Mouse (Mus musculus) lung, embryonic 14.5 days (tissue): ENCODE results near the gene Gm10563. TPM values are rescaled to one million over a fixed set of nuclear protein-coding genes. Genes with fewer than 3 reads are reported as not detected.
"Not testable (repeated sequence)": the region's sequence is repeated elsewhere in the genome, so short reads cannot be mapped to it uniquely, and the experiment has no call there.

ENCODE experiments used
- ATAC-seq: fragments of 200-750 bp; cut with Nextera tagmentation; 2 replicates; pipeline ENCODE4 v1.8.0; 2017; ENCODE audit warnings: mild to moderate bottlenecking, moderate TSS enrichment, moderate library complexity; ENCODE audit not compliant: insufficient read depth
- DNase-seq: peaks from one replicate; pipeline ENCODE4 v3.0.0-alpha.2; 2015
- H3K27ac ChIP-seq: fragments of 300-500 bp; sonication (generic); 2 replicates; pipeline ENCODE4 v1.5.1; 2014; ENCODE audit warnings: low read depth, mild to moderate bottlenecking, moderate library complexity
- H3K27me3 ChIP-seq: fragments of 300-500 bp; sonication (generic); 2 replicates; pipeline ENCODE4 v1.6.1; 2014; ENCODE audit warnings: low read length, control low read depth; ENCODE audit not compliant: insufficient read depth
- H3K36me3 ChIP-seq: fragments of 300-500 bp; sonication (generic); 2 replicates; pipeline ENCODE4 v1.6.1; 2014; ENCODE audit warnings: control low read depth; ENCODE audit not compliant: insufficient read depth
- H3K4me1 ChIP-seq: fragments of 300-500 bp; sonication (generic); 2 replicates; pipeline ENCODE4 v1.6.1; 2014; ENCODE audit warnings: antibody characterized with exemption, control low read depth; ENCODE audit not compliant: insufficient read depth
- H3K4me2 ChIP-seq: fragments of 300-500 bp; sonication (generic); 2 replicates; pipeline ENCODE4 v1.6.1; 2014; ENCODE audit warnings: mild to moderate bottlenecking
- H3K4me3 ChIP-seq: fragments of 300-500 bp; sonication (generic); 2 replicates; pipeline ENCODE4 v1.5.1; 2014; ENCODE audit warnings: low read depth, low read length
- H3K9ac ChIP-seq: fragments of 300-500 bp; sonication (generic); 2 replicates; pipeline ENCODE4 v1.6.1; 2014
- H3K9me3 ChIP-seq: fragments of 300-500 bp; sonication (generic); 2 replicates; pipeline ENCODE4 v1.6.1; 2016; ENCODE audit warnings: low read depth, low read length, control low read depth
- CTCF ChIP-seq: IDR thresholded peaks from 2 replicates; pipeline ENCODE4 v1.5.1; 2016; ENCODE audit warnings: antibody characterized with exemption, low read depth
- WGBS: fragments of 180-500 bp; shearing (Covaris S2); extraction: QIAGEN DNeasy Blood & Tissue Kit; methylation state at CpG from one replicate; pipeline ENCODE4 v1.1.7; 2014; 5-methylcytosine and 5-hydroxymethylcytosine counted together
- polyA plus RNA-seq: library from polyadenylated mRNA; unstranded; fragments of >200 nt; fragmentation: Nextera tagmentation; extraction: Ambion mirVana; gene quantifications from 2 replicates; pipeline ENCODE4 v1.2.1, GENCODE M21; 2014

Gene Gm10563
- polyA plus RNA-seq, 1 experiment from 2014 or later = not detected

- ATAC-seq (no peak), DNase-seq (peak; percentile 29)
- H3K9me3 ChIP-seq = no peaks in the 10 kb centered on the region
- H3K27me3 ChIP-seq = no peaks in the 10 kb centered on the region
- H3K4me1 ChIP-seq = no peaks in the 10 kb centered on the region
- peak; percentile 40; the same call in 1 of the 2 replicates for TF ChIP-seq CTCF
- no peaks in the 10 kb centered on the region for H3K36me3 ChIP-seq
- no peak overlapping the region for H3K4me3 ChIP-seq
- no peak overlapping the region for H3K27ac ChIP-seq
- H3K4me2 ChIP-seq = no peak overlapping the region
- WGBS = 65% methylated on average over 2 of the region's 2 CpGs
- H3K9ac ChIP-seq = no peak overlapping the region
These were observed 30.8 kb upstream of the Gm10563 start for GRCm38 (mm10) chr4:155675991-155676390.

GRCm38 (mm10) chr4:155672082-155672481, 26.9 kb upstream of the Gm10563 start:
- no peak overlapping the region for H3K4me2 ChIP-seq
- ATAC-seq (no peak), DNase-seq (no peak)
- H3K4me1 ChIP-seq = no peaks in the 10 kb centered on the region
- H3K27ac ChIP-seq = no peak overlapping the region
- no peaks in the 10 kb centered on the region for H3K9me3 ChIP-seq
- H3K36me3 ChIP-seq = no peaks in the 10 kb centered on the region
- no peak overlapping the region for H3K4me3 ChIP-seq
- WGBS = 51% methylated on average over 2 of the region's 2 CpGs
- no peak overlapping the region for H3K9ac ChIP-seq
- H3K27me3 ChIP-seq = no peaks in the 10 kb centered on the region
- no peak for TF ChIP-seq CTCF

- not testable (repeated sequence) for H3K4me3 ChIP-seq, H3K4me2 ChIP-seq, H3K9ac ChIP-seq, H3K9me3 ChIP-seq, H3K4me1 ChIP-seq, H3K36me3 ChIP-seq, DNase-seq, H3K27me3 ChIP-seq, ATAC-seq, H3K27ac ChIP-seq
- WGBS = 66% methylated on average over 4 of the region's 4 CpGs
These were observed 25.0 kb upstream of the Gm10563 start for GRCm38 (mm10) chr4:155670236-155670635.

GRCm38 (mm10) chr4:155669598-155670075, 24.4 kb upstream of the Gm10563 start:
- H3K27me3 ChIP-seq = no peaks in the 10 kb centered on the region
- DNase-seq (no peak), ATAC-seq (no peak)
- H3K4me1 ChIP-seq = no peaks in the 10 kb centered on the region
- peak overlapping the region; percentile 86 for H3K4me3 ChIP-seq
- H3K36me3 ChIP-seq = peaks cover 6% of the 10 kb centered on the region; the same call in 1 of the 2 replicates
- H3K27ac ChIP-seq = no peak overlapping the region; the same call in 1 of the 2 replicates
- peak overlapping the region; percentile 43 for H3K9ac ChIP-seq
- H3K9me3 ChIP-seq = no peaks in the 10 kb centered on the region
- peak overlapping the region; percentile 69 for H3K4me2 ChIP-seq
- WGBS = 1% methylated on average over 8 of the region's 8 CpGs
- no peak for TF ChIP-seq CTCF

GRCm38 (mm10) chr4:155668689-155669597, 23.7 kb upstream of the Gm10563 start, which contains the start of gene Mib2:
TSS of gene Mib2 (minus strand) at chr4:155669198.
- DNase-seq = peak; percentile 98
- WGBS = under 1% methylated on average over 73 of the region's 73 CpGs
- Histone ChIP-seq H3K9ac (peak within 1 kb of the TSS; percentile 80), H3K4me3 (peak within 1 kb of the TSS; percentile 86), H3K9me3 (no peaks in the 10 kb centered on the region), H3K27ac (peak within 1 kb of the TSS; percentile 60; the same call in 1 of the 2 replicates), H3K4me2 (peak within 1 kb of the TSS; percentile 69), H3K36me3 (peaks cover 6% of the 10 kb centered on the region; the same call in 1 of the 2 replicates), H3K27me3 (no peaks in the 10 kb centered on the region), H3K4me1 (no peaks in the 10 kb centered on the region)
- TF ChIP-seq CTCF = no peak
- ATAC-seq = peak; percentile 99

- no peak for TF ChIP-seq CTCF
- Histone ChIP-seq H3K36me3 (peaks cover 6% of the 10 kb centered on the region; the same call in 1 of the 2 replicates), H3K9ac (no peak overlapping the region), H3K4me2 (no peak overlapping the region), H3K27me3 (no peaks in the 10 kb centered on the region), H3K27ac (no peak overlapping the region), H3K4me1 (no peaks in the 10 kb centered on the region), H3K4me3 (no peak overlapping the region), H3K9me3 (no peaks in the 10 kb centered on the region)
- DNase-seq = peak; percentile 27
- no peak for ATAC-seq
These were observed 21.7 kb upstream of the Gm10563 start for GRCm38 (mm10) chr4:155666903-155667302.

GRCm38 (mm10) chr4:155660641-155661040, 15.4 kb upstream of the Gm10563 start:
- Histone ChIP-seq H3K36me3 (peaks cover 19% of the 10 kb centered on the region), H3K27ac (no peak overlapping the region), H3K4me1 (no peaks in the 10 kb centered on the region), H3K9me3 (no peaks in the 10 kb centered on the region), H3K4me3 (no peak overlapping the region), H3K27me3 (no peaks in the 10 kb centered on the region), H3K4me2 (no peak overlapping the region), H3K9ac (no peak overlapping the region)
- ATAC-seq (no peak), DNase-seq (peak; percentile 55)
- 58% methylated on average over 12 of the region's 12 CpGs for WGBS
- no peak for TF ChIP-seq CTCF
